Mouse (Mus musculus): ENCODE measurements around the gene Gm49486. TPM values are rescaled to one million over a fixed set of nuclear protein-coding genes. Genes with fewer than 3 reads are reported as not detected.

Gene Gm49486
- polyA plus RNA-seq, 1 experiment: not detected

DNA sequence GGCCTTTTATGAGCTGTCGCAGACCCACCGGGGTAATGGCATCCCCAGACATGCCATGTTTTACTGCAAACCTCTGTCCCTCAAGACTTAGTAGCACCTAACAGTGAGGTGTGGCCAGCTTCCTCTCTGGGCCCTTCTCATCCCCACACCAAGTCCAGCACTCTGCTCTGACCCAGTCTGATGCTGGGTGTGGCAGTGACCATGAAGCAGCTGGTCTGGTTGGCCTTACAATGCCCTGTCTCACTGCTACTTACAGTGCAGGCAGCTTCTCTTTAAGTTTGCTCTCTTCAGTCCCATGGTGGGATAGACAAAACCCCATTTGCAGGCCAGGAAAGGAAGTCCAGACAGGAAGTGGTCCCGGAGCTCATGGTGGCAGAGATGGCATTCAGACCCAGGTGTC, 16.1 kb downstream of the Gm49486 start:
- Histone ChIP-seq H3K9me3 (ENCODE audit: control insufficient read depth, low read length) (peaks cover 9% of the 10 kb centered on the region), H3K4me1 (ENCODE audit: control insufficient read depth) (peaks cover 5% of the 10 kb centered on the region), H3K4me3 (replicated peaks) (no peak overlapping the region), H3K36me3 (ENCODE audit: control insufficient read depth) (peaks cover 66% of the 10 kb centered on the region), H3K27me3 (ENCODE audit: control insufficient read depth) (no peaks in the 10 kb centered on the region)
- TF ChIP-seq GATA1 (IDR thresholded peaks at IDR 0.05; ENCODE audit: low read length): no peak
- TF ChIP-seq TAL1 (IDR thresholded peaks at IDR 0.05; ENCODE audit: low read length): no peak

DNA sequence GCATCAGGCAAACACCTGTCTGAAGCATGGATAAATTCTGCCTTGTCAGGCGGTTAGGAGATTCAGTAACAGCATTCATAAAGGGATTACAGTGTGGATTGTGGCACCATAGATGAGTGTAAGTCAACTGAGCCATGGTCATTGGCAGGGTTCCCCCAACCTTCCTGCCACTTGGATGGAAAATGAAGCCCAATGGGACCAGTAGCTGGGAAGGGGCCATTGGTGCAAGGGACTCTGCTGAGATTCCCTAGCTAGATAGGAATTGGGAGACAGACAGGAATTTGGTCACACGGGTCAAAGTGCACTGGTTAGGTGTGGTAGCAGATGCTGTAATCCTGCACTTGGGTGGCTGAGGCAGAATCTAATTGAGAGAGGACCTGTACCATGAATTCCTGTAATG, 21.0 kb downstream of the Gm49486 start:
- no peaks in the 10 kb centered on the region for H3K9me3 ChIP-seq (ENCODE audit: control insufficient read depth, low read length)
- no peak for TF ChIP-seq GATA1 (IDR thresholded peaks at IDR 0.05; ENCODE audit: low read length)
- no peak for TF ChIP-seq TAL1 (IDR thresholded peaks at IDR 0.05; ENCODE audit: low read length)
- H3K4me3 ChIP-seq (replicated peaks): no peak overlapping the region
- peaks cover 31% of the 10 kb centered on the region for H3K36me3 ChIP-seq (ENCODE audit: control insufficient read depth)
- peaks cover 45% of the 10 kb centered on the region for H3K27me3 ChIP-seq (ENCODE audit: control insufficient read depth)
- H3K4me1 ChIP-seq (ENCODE audit: control insufficient read depth): peaks cover 4% of the 10 kb centered on the region

DNA sequence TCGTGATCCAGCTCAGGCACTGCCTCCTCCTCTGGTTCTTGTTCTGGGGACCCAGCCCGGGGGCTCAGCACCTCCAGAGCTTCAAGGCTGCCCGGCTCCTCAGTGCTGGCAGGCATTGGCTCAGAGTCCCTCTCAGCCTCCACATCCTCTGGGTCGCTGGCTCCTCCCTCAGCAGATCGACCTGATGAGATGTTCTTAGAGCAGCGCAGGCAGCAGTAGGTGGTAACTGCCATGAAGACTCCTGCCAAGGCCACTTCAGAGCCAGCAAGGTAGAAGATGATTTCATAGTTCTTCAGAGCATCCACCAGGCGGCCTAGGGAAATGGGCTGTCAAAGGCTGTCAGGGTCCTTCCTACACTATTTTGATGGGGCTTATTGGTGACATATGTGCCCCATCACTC, 22.0 kb downstream of the Gm49486 start:
- H3K4me3 ChIP-seq (replicated peaks): no peak overlapping the region

DNA sequence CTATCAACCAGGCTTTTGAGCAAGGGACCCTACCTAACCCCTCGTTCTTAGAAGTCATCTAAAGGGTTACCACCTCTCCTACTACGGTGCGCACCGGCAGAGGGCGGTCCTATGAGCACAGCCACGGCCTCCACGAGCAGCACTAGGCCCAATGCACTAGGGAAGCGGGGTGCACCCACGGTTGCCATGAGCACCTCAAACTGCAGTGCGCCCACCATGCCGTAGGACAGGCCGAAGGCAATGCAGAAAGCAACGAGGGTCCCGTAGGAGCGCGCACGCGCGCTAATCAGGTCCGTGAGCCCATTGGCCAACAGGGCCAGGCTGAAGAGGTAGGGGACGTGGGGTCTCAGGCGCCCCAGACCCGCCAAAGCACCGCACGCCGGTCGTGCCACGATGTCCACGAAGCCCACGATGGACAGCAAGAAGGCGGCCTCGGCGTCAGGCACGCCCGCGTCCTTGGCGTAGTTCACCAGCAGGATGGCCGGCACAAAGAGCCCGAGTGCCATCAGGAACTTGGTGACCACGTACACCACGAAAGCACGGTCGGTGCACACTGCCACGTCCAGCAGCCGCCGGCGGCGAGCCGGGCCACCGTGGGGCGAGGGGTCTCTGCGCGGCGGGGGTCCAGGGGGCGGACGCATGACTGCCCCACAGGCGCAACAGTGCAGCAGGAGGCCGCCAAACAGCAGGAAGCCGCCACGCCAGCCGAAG, 22.7 kb downstream of the Gm49486 start:
- Histone ChIP-seq H3K36me3 (ENCODE audit: control insufficient read depth) (peaks cover 14% of the 10 kb centered on the region), H3K27me3 (ENCODE audit: control insufficient read depth) (peaks cover 46% of the 10 kb centered on the region), H3K4me3 (replicated peaks) (no peak overlapping the region), H3K9me3 (ENCODE audit: control insufficient read depth, low read length) (no peaks in the 10 kb centered on the region), H3K4me1 (ENCODE audit: control insufficient read depth) (peaks cover 4% of the 10 kb centered on the region)
- TF ChIP-seq GATA1 (IDR thresholded peaks at IDR 0.05; ENCODE audit: low read length): no peak

More for the DNA sequence above, 22.0 kb downstream of the Gm49486 start:
- peaks cover 46% of the 10 kb centered on the region for H3K27me3 ChIP-seq (ENCODE audit: control insufficient read depth)
- peaks cover 22% of the 10 kb centered on the region for H3K36me3 ChIP-seq (ENCODE audit: control insufficient read depth)
- no peaks in the 10 kb centered on the region for H3K9me3 ChIP-seq (ENCODE audit: control insufficient read depth, low read length)
- TF ChIP-seq TAL1 (IDR thresholded peaks at IDR 0.05; ENCODE audit: low read length) (no peak), GATA1 (IDR thresholded peaks at IDR 0.05; ENCODE audit: low read length) (no peak)
- peaks cover 4% of the 10 kb centered on the region for H3K4me1 ChIP-seq (ENCODE audit: control insufficient read depth)

DNA sequence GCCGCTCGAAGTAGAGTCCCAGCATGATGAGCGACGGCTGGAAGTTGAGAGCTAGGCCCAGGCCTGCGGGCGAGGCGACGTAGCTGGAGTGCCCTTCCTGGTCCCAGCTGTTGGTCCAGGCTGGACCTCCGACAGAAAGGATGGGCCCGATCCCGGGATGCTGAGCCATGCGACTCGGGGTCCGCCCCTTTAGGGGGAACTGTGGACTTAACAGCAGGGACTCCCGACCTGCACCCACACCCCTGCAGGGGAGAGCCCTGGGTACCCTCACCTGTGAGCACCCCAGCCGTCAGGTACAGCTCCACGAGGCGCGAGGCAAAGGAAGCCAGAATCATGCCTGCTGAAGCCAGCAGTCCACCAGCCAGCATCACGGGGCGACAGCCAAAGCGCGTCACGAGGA, 23.4 kb downstream of the Gm49486 start:
- H3K4me3 ChIP-seq (replicated peaks): no peak overlapping the region
- no peaks in the 10 kb centered on the region for H3K9me3 ChIP-seq (ENCODE audit: control insufficient read depth, low read length)
- peaks cover 46% of the 10 kb centered on the region for H3K27me3 ChIP-seq (ENCODE audit: control insufficient read depth)
- H3K4me1 ChIP-seq (ENCODE audit: control insufficient read depth): peaks cover 4% of the 10 kb centered on the region
- TF ChIP-seq TAL1 (IDR thresholded peaks at IDR 0.05; ENCODE audit: low read length): no peak
- no peak for TF ChIP-seq GATA1 (IDR thresholded peaks at IDR 0.05; ENCODE audit: low read length)
- H3K36me3 ChIP-seq (ENCODE audit: control insufficient read depth): peaks cover 11% of the 10 kb centered on the region

DNA sequence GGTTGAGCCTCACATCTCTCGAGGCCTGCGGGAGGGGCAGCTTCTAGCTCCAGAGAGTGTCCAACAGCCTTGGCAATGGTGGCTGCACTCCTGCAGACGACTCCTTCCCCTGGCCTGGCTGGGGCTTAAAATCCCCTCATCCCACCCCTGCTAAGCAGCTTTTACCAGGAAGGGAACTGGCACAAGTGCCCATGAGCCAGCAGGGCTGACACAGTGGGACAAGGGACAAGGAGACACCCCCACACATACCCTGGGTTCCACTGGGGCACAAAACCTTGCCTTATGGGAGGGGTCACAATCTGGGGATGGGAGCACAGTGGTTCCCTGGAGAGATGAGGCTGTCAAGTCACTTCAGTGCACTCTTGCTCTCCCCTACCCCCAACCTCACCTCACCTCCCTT, 25.5 kb downstream of the Gm49486 start, which contains the start of gene Slc16a8:
Gene Slc16a8 (minus strand): TSS at position 101 of the 400 bp plus-strand sequence.
- H3K4me3 ChIP-seq (replicated peaks): no peak within 1 kb of the TSS
- no peaks in the 10 kb centered on the region for H3K36me3 ChIP-seq (ENCODE audit: control insufficient read depth)
- H3K9me3 ChIP-seq (ENCODE audit: control insufficient read depth, low read length): no peaks in the 10 kb centered on the region
- peaks cover 4% of the 10 kb centered on the region for H3K4me1 ChIP-seq (ENCODE audit: control insufficient read depth)
- H3K27me3 ChIP-seq (ENCODE audit: control insufficient read depth): peaks cover 55% of the 10 kb centered on the region
- TF ChIP-seq GATA1 (IDR thresholded peaks at IDR 0.05; ENCODE audit: low read length) (no peak), TAL1 (IDR thresholded peaks at IDR 0.05; ENCODE audit: low read length) (no peak)

DNA sequence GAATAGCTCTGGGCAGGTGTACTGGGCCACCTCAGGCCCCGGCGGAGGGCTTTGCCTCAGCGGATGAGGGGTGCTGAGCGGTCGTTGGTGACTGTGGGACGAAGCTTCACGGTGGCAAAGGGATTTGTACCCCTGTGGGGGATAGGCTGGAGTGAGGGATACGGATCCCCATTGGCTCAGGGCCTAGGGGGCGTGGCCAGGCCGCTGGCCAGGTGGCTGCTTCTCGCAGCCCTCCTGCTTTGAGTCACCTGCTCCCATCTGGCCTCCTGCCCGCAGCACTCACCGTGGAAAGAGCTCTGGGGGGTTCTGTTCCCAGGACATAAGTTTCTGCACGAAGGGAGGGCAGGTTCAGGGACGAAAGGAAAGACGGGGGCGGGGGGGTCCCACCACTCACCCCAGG, 29.3 kb downstream of the Gm49486 start:
- Histone ChIP-seq H3K4me1 (ENCODE audit: control insufficient read depth) (peaks cover 3% of the 10 kb centered on the region), H3K27me3 (ENCODE audit: control insufficient read depth) (peaks cover 66% of the 10 kb centered on the region)
- TF ChIP-seq GATA1 (IDR thresholded peaks at IDR 0.05; ENCODE audit: low read length): no peak

DNA sequence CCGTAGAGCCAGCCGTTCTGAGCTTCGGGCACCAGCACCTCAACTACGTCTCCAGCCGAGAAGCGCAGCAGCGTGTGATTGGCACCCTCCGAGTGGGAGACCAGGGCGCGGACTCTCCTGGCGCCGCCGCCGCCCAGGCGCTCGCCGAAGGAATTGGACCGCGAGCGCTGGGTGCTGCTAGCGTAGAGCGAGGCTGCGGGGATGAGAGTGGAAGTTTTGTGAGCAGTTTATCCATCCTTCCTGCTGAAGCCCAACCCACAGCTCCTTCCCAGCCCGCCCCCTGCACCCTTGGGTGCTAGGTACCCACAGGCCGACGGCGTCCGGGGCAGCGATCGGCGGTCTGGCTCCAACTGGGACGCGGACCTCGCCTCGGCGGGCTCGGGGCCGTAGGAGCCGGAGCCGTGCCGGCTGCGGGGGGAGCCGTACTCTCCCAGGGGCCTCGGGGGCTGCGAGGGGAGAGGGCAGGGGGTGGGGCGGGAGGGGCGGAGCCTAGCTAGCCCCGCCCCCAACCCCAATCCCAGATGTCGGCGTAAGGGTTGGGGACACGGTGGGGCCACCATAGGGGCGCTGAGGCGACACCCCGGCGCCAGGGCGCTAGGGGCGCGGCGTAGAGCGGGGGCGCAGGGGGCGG, 32.0 kb downstream of the Gm49486 start:
- Histone ChIP-seq H3K4me1 (ENCODE audit: control insufficient read depth) (peaks cover 3% of the 10 kb centered on the region), H3K9me3 (ENCODE audit: control insufficient read depth, low read length) (peaks cover 7% of the 10 kb centered on the region), H3K36me3 (ENCODE audit: control insufficient read depth) (no peaks in the 10 kb centered on the region; the same call in 1 of the 2 replicates), H3K27me3 (ENCODE audit: control insufficient read depth) (peaks cover 58% of the 10 kb centered on the region), H3K4me3 (replicated peaks) (peak overlapping the region; percentile 22)
- TF ChIP-seq GATA1 (IDR thresholded peaks at IDR 0.05; ENCODE audit: low read length) (no peak), TAL1 (IDR thresholded peaks at IDR 0.05; ENCODE audit: low read length) (no peak)

More for the DNA sequence above, 29.3 kb downstream of the Gm49486 start:
- Histone ChIP-seq H3K36me3 (ENCODE audit: control insufficient read depth) (no peaks in the 10 kb centered on the region), H3K4me3 (replicated peaks) (no peak overlapping the region), H3K9me3 (ENCODE audit: control insufficient read depth, low read length) (peaks cover 1% of the 10 kb centered on the region)

DNA sequence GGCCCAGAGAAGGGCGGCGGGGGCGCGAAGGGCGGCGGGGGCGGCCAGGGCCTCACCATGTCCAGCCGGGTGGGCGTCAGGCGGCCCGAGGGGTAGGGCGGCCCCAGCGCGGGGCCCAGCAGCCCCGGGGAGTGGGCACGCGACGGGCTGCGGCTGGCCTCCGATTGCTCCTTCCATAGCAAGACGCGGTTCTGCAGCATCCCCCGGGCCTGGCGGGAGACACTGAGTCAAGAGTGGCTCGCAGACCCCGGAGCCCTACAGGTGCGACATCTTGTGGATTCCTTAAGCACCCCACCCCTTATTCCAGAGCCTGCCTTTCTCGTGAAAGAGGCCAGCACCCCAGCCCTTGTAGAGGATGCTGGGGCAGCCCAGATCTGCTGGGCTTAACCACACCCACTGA, 32.6 kb downstream of the Gm49486 start:
- Histone ChIP-seq H3K36me3 (ENCODE audit: control insufficient read depth) (no peaks in the 10 kb centered on the region; the same call in 1 of the 2 replicates), H3K9me3 (ENCODE audit: control insufficient read depth, low read length) (peaks cover 7% of the 10 kb centered on the region), H3K27me3 (ENCODE audit: control insufficient read depth) (peaks cover 58% of the 10 kb centered on the region), H3K4me1 (ENCODE audit: control insufficient read depth) (peaks cover 3% of the 10 kb centered on the region), H3K4me3 (replicated peaks) (no peak overlapping the region)
- no peak for TF ChIP-seq GATA1 (IDR thresholded peaks at IDR 0.05; ENCODE audit: low read length)
- no peak for TF ChIP-seq TAL1 (IDR thresholded peaks at IDR 0.05; ENCODE audit: low read length)
